ENCODE assay signal across 10 mouse cellular contexts in the genomic region with DNA sequence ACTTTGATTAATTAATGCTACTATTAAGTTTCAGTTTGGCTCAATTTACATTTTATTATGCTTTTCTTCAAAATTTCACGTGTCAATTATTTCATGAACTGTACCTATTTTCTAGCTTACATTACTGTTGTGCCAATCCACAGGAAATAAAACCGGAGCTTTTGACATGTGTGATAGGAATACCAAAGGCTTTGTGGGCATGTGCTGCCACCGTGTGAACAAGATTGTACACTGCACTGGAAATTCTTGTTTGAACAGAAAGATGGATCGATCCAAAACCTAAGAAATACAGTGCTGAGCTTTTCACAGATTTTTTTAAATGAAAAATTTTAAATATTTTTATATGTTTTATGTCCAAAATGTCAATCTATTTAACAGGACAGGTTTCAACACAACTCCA.
DNase-seq lines count a peak whose midpoint lies in the region; ATAC-seq lines count a peak whose summit lies in the region.
"Had no signal": no experiment of that assay in that cellular context is flagged by ENCODE, and none has a peak within 500 bp of the region (broad histone marks: within the 10 kb centered on the region; RNA-seq: fewer than 3 reads in every experiment).

No protein-coding gene starts in this region.

- no peaks in the 10 kb centered on the region for H3K4me1 ChIP-seq in forebrain, embryonic 11.5 days (replicated peaks; ENCODE audit: control insufficient read depth, insufficient read depth, low read length)
- no peaks in the 10 kb centered on the region for H3K4me1 ChIP-seq in forebrain, embryonic 10.5 days
- H3K4me1 ChIP-seq in hindbrain, embryonic 12.5 days: no peaks in the 10 kb centered on the region
- H3K4me1 ChIP-seq: liver, embryonic 13.5 days had no signal

- ATAC-seq in forebrain, embryonic 11.5 days (replicated peaks; ENCODE audit: low FRiP score): peak; percentile 69; the same call in 1 of the 2 replicates
- peak; percentile 64; the same call in 1 of the 2 replicates for ATAC-seq in hindbrain, embryonic 12.5 days (ENCODE audit: low FRiP score)
- ATAC-seq in megakaryocyte, adult 5-6 weeks (ENCODE audit: poor library complexity, severe bottlenecking): no peak

- no peaks in the 10 kb centered on the region for H3K9me3 ChIP-seq in forebrain, embryonic 11.5 days (ENCODE audit: control insufficient read depth, low read length)
- no peaks in the 10 kb centered on the region for H3K9me3 ChIP-seq in forebrain, embryonic 10.5 days
- H3K9me3 ChIP-seq in hindbrain, embryonic 12.5 days (replicated peaks): no peaks in the 10 kb centered on the region
- H3K9me3 ChIP-seq: liver, embryonic 13.5 days had no signal

- whole genome bisulfite sequencing in forebrain, embryonic 11.5 days: 22% methylated on average over 4 of the region's 4 CpGs
- 32% methylated on average over 4 of the region's 4 CpGs for WGBS in forebrain, embryonic 10.5 days
- 22% methylated on average over 4 of the region's 4 CpGs for WGBS in hindbrain, embryonic 12.5 days

- no peaks in the 10 kb centered on the region for H3K27me3 ChIP-seq in forebrain, embryonic 11.5 days (ENCODE audit: control insufficient read depth, insufficient read depth, low read length)
- no peaks in the 10 kb centered on the region for H3K27me3 ChIP-seq in forebrain, embryonic 10.5 days (ENCODE audit: poor library complexity, severe bottlenecking)
- no peaks in the 10 kb centered on the region for H3K27me3 ChIP-seq in hindbrain, embryonic 12.5 days
- H3K27me3 ChIP-seq: liver, embryonic 13.5 days had no signal

- no peak overlapping the region for H3K27ac ChIP-seq in forebrain, embryonic 11.5 days (ENCODE audit: low read depth, low read length)
- no peak overlapping the region for H3K27ac ChIP-seq in forebrain, embryonic 10.5 days
- H3K27ac ChIP-seq in hindbrain, embryonic 12.5 days: no peak overlapping the region
- H3K27ac ChIP-seq: liver, embryonic 13.5 days had no signal

- DNase-seq in forebrain, embryonic 11.5 days (ENCODE audit: low spot score): peak; percentile 51
- DNase-seq in forebrain, embryonic 10.5 days (ENCODE audit: extremely low spot score, low spot score): no peak
- peak; percentile 34 for DNase-seq in A20 (ENCODE audit: low read depth, low spot score)
- DNase-seq in cerebellum, adult 9-11 months: peak; percentile 39
- DNase-seq in left cerebral cortex, postnatal 4 days: peak; percentile 35
- no peak for DNase-seq in thymus, postnatal 10 days (ENCODE audit: low spot score in 2 of 2)
- DNase-seq: liver, embryonic 13.5 days had no signal

- H3K4me3 ChIP-seq in forebrain, embryonic 11.5 days (ENCODE audit: low read depth, low read length): no peak overlapping the region
- no peak overlapping the region for H3K4me3 ChIP-seq in forebrain, embryonic 10.5 days
- no peak overlapping the region for H3K4me3 ChIP-seq in hindbrain, embryonic 12.5 days
- H3K4me3 ChIP-seq: erythroblast, embryonic 14.5 days; liver, embryonic 13.5 days had no signal

- intact Hi-C loops in left cerebral cortex, postnatal 4 days (cut with DNase I): loop anchor here (5.0 kb wide), 1 partner anchor 97 kb away; no protein-coding TSS in a partner anchor

- no peak overlapping the region for H3K9ac ChIP-seq in forebrain, embryonic 11.5 days (ENCODE audit: low read length)
- H3K9ac ChIP-seq in hindbrain, embryonic 12.5 days: no peak overlapping the region
- H3K9ac ChIP-seq: liver, embryonic 13.5 days had no signal

- no peak overlapping the region for H3K4me2 ChIP-seq in forebrain, embryonic 11.5 days (ENCODE audit: low read depth, low read length, severe bottlenecking)
- no peak overlapping the region for H3K4me2 ChIP-seq in hindbrain, embryonic 12.5 days (replicated peaks)
- H3K4me2 ChIP-seq: liver, embryonic 13.5 days had no signal

- no peaks in the 10 kb centered on the region for H3K36me3 ChIP-seq in forebrain, embryonic 11.5 days (ENCODE audit: control insufficient read depth, insufficient read depth, low read length)
- no peaks in the 10 kb centered on the region for H3K36me3 ChIP-seq in forebrain, embryonic 10.5 days (replicated peaks)
- no peaks in the 10 kb centered on the region for H3K36me3 ChIP-seq in hindbrain, embryonic 12.5 days
- H3K36me3 ChIP-seq: liver, embryonic 13.5 days had no signal

Comparison
In these comparisons a context has a peak if more than half of its experiments do, and no peak if none do; other contexts are left out.
1. DNase-seq: peak in forebrain, embryonic 11.5 days (single experiment), A20 (single experiment), cerebellum, adult 9-11 months (single experiment) and left cerebral cortex, postnatal 4 days (single experiment); none in forebrain, embryonic 10.5 days (single experiment) and thymus, postnatal 10 days (0 of 2).